Mouse (Mus musculus) embryonic facial prominence, embryonic 13.5 days (tissue): ENCODE measurements around the gene Tmem178b. TPM values are rescaled to one million over a fixed set of nuclear protein-coding genes. Genes with fewer than 3 reads are reported as not detected.

Source experiments
- ATAC-seq: fragments of 200-750 bp; cut with Nextera tagmentation; 2 replicates; pipeline ENCODE4 v1.8.0; 2017; ENCODE audit warnings: low read depth; ENCODE audit not compliant: insufficient number of reproducible peaks, insufficient read depth, low FRiP score, low TSS enrichment
- H3K27ac ChIP-seq: fragments of 300-500 bp; sonication (generic); 2 replicates; pipeline ENCODE4 v1.5.1; 2015; ENCODE audit warnings: moderate library complexity, mild to moderate bottlenecking, inconsistent platforms
- H3K27me3 ChIP-seq: fragments of 300-500 bp; sonication (generic); 2 replicates; pipeline ENCODE4 v1.6.1; 2015; ENCODE audit warnings: mild to moderate bottlenecking, inconsistent platforms
- H3K36me3 ChIP-seq: fragments of 300-500 bp; sonication (generic); 2 replicates; pipeline ENCODE4 v1.6.1; 2015; ENCODE audit warnings: mild to moderate bottlenecking, inconsistent platforms
- H3K4me1 ChIP-seq: fragments of 300-500 bp; sonication (generic); 2 replicates; pipeline ENCODE4 v1.6.1; 2015; ENCODE audit warnings: inconsistent platforms
- H3K4me2 ChIP-seq: fragments of 300-500 bp; sonication (generic); 2 replicates; pipeline ENCODE4 v1.6.1; 2015; ENCODE audit warnings: moderate library complexity, mild to moderate bottlenecking, inconsistent platforms
- H3K4me3 ChIP-seq: fragments of 300-500 bp; sonication (generic); 2 replicates; pipeline ENCODE4 v1.5.1; 2015; ENCODE audit warnings: mild to moderate bottlenecking, inconsistent platforms
- H3K9ac ChIP-seq: fragments of 300-500 bp; sonication (generic); 2 replicates; pipeline ENCODE4 v1.6.1; 2015; ENCODE audit warnings: mild to moderate bottlenecking, inconsistent platforms
- H3K9me3 ChIP-seq: fragments of 300-500 bp; sonication (generic); 2 replicates; pipeline ENCODE4 v1.6.1; 2016; ENCODE audit warnings: inconsistent platforms
- WGBS: fragments of 180-500 bp; shearing (Covaris S2); methylation state at CpG from one replicate; pipeline ENCODE4 v1.1.7; 2015; ENCODE audit warnings: mixed read lengths; 5-methylcytosine and 5-hydroxymethylcytosine counted together
- polyA plus RNA-seq: library from polyadenylated mRNA; unstranded; fragments of >200 nt; fragmentation: Nextera tagmentation; extraction: Ambion mirVana; gene quantifications from 2 replicates; pipeline ENCODE4 v1.2.1, GENCODE M21; 2015

The Tmem178b gene
- polyA plus RNA-seq, 1 experiment from 2014 or later: 0.91 TPM

- Histone ChIP-seq H3K36me3 (no peaks in the 10 kb centered on the region), H3K9me3 (no peaks in the 10 kb centered on the region), H3K27ac (no peak overlapping the region), H3K9ac (no peak overlapping the region), H3K4me3 (no peak overlapping the region), H3K4me1 (0 out of 2 replicates have a peak, but pooled peaks cover 5% of the 10 kb centered on the region), H3K4me2 (no peak overlapping the region), H3K27me3 (no peaks in the 10 kb centered on the region)
- no peak for ATAC-seq
- 77% methylated on average over 5 of the region's 5 CpGs for WGBS
These were observed 237.0 kb downstream of the Tmem178b start for GRCm38 (mm10) chr6:40110029-40110428.

GRCm38 (mm10) chr6:40110729-40111128, 237.7 kb downstream of the Tmem178b start:
- 0 out of 2 replicates have a peak, but pooled peaks cover 5% of the 10 kb centered on the region for H3K4me1 ChIP-seq
- no peaks in the 10 kb centered on the region for H3K9me3 ChIP-seq
- H3K27ac ChIP-seq: no peak overlapping the region
- ATAC-seq: no peak
- no peaks in the 10 kb centered on the region for H3K27me3 ChIP-seq
- no peak overlapping the region for H3K4me3 ChIP-seq
- no peak overlapping the region for H3K4me2 ChIP-seq
- H3K9ac ChIP-seq: no peak overlapping the region
- WGBS: 70% methylated on average over 2 of the region's 2 CpGs
- H3K36me3 ChIP-seq: no peaks in the 10 kb centered on the region

GRCm38 (mm10) chr6:40112488-40112887, 239.4 kb downstream of the Tmem178b start:
- Histone ChIP-seq H3K9me3 (no peaks in the 10 kb centered on the region), H3K4me3 (no peak overlapping the region), H3K9ac (no peak overlapping the region), H3K27ac (no peak overlapping the region), H3K27me3 (no peaks in the 10 kb centered on the region), H3K4me2 (no peak overlapping the region), H3K36me3 (no peaks in the 10 kb centered on the region), H3K4me1 (peaks cover 13% of the 10 kb centered on the region; the same call in 1 of the 2 replicates)
- ATAC-seq: no peak
- 86% methylated on average over 10 of the region's 10 CpGs for WGBS

GRCm38 (mm10) chr6:40116225-40116624, 243.2 kb downstream of the Tmem178b start:
- no peak overlapping the region; the same call in 1 of the 2 replicates for H3K27ac ChIP-seq
- H3K9me3 ChIP-seq: no peaks in the 10 kb centered on the region
- no peaks in the 10 kb centered on the region for H3K27me3 ChIP-seq
- 31% methylated on average over 3 of the region's 3 CpGs for WGBS
- H3K4me2 ChIP-seq: no peak overlapping the region
- H3K36me3 ChIP-seq: no peaks in the 10 kb centered on the region
- H3K4me1 ChIP-seq: peaks cover 13% of the 10 kb centered on the region; the same call in 1 of the 2 replicates
- ATAC-seq: no peak
- no peak overlapping the region for H3K9ac ChIP-seq
- no peak overlapping the region for H3K4me3 ChIP-seq

GRCm38 (mm10) chr6:40120176-40120575, 247.1 kb downstream of the Tmem178b start:
- Histone ChIP-seq H3K27me3 (no peaks in the 10 kb centered on the region), H3K4me2 (no peak overlapping the region), H3K9ac (no peak overlapping the region), H3K36me3 (no peaks in the 10 kb centered on the region), H3K9me3 (no peaks in the 10 kb centered on the region), H3K27ac (no peak overlapping the region), H3K4me1 (peaks cover 9% of the 10 kb centered on the region; the same call in 1 of the 2 replicates), H3K4me3 (no peak overlapping the region)
- no peak for ATAC-seq
- 78% methylated on average over 2 of the region's 2 CpGs for WGBS

- ATAC-seq: no peak
- WGBS: 44% methylated on average over 4 of the region's 4 CpGs
- H3K27me3 ChIP-seq: no peaks in the 10 kb centered on the region
These were observed 248.4 kb downstream of the Tmem178b start for GRCm38 (mm10) chr6:40121494-40121893.

GRCm38 (mm10) chr6:40123070-40123690, 250.1 kb downstream of the Tmem178b start:
- Histone ChIP-seq H3K27ac (no peak overlapping the region), H3K36me3 (no peaks in the 10 kb centered on the region), H3K9ac (no peak overlapping the region), H3K9me3 (no peaks in the 10 kb centered on the region), H3K4me3 (no peak overlapping the region), H3K27me3 (no peaks in the 10 kb centered on the region), H3K4me1 (0 out of 2 replicates have a peak, but pooled peaks cover 2% of the 10 kb centered on the region), H3K4me2 (no peak overlapping the region)
- no peak for ATAC-seq
- 73% methylated on average over 12 of the region's 12 CpGs for WGBS

More at GRCm38 (mm10) chr6:40121494-40121893, 248.4 kb downstream of the Tmem178b start:
- Histone ChIP-seq H3K9me3 (no peaks in the 10 kb centered on the region), H3K27ac (no peak overlapping the region), H3K9ac (no peak overlapping the region), H3K36me3 (no peaks in the 10 kb centered on the region), H3K4me2 (no peak overlapping the region), H3K4me3 (no peak overlapping the region), H3K4me1 (peaks cover 4% of the 10 kb centered on the region; the same call in 1 of the 2 replicates)

GRCm38 (mm10) chr6:40123960-40124359, 250.9 kb downstream of the Tmem178b start:
- Histone ChIP-seq H3K9ac (no peak overlapping the region), H3K4me2 (no peak overlapping the region), H3K4me3 (no peak overlapping the region), H3K36me3 (no peaks in the 10 kb centered on the region), H3K4me1 (0 out of 2 replicates have a peak, but pooled peaks cover 2% of the 10 kb centered on the region), H3K27ac (no peak overlapping the region), H3K9me3 (no peaks in the 10 kb centered on the region), H3K27me3 (no peaks in the 10 kb centered on the region)
- no peak for ATAC-seq

GRCm38 (mm10) chr6:40128716-40129115, 255.6 kb downstream of the Tmem178b start:
- no peaks in the 10 kb centered on the region for H3K36me3 ChIP-seq

GRCm38 (mm10) chr6:40131936-40132335, 258.9 kb downstream of the Tmem178b start:
- Histone ChIP-seq H3K36me3 (no peaks in the 10 kb centered on the region), H3K27me3 (no peaks in the 10 kb centered on the region), H3K27ac (no peak overlapping the region), H3K4me1 (no peaks in the 10 kb centered on the region), H3K9me3 (no peaks in the 10 kb centered on the region), H3K9ac (no peak overlapping the region), H3K4me2 (no peak overlapping the region), H3K4me3 (no peak overlapping the region)
- 89% methylated on average over 1 of the region's 1 CpGs for WGBS
- no peak for ATAC-seq

More at GRCm38 (mm10) chr6:40128716-40129115, 255.6 kb downstream of the Tmem178b start:
- Histone ChIP-seq H3K27ac (no peak overlapping the region), H3K9me3 (no peaks in the 10 kb centered on the region), H3K4me1 (0 out of 2 replicates have a peak, but pooled peaks cover 2% of the 10 kb centered on the region), H3K27me3 (no peaks in the 10 kb centered on the region), H3K4me3 (no peak overlapping the region), H3K4me2 (no peak overlapping the region), H3K9ac (no peak overlapping the region)
- WGBS: 83% methylated on average over 6 of the region's 6 CpGs
- ATAC-seq: no peak

- no peak overlapping the region for H3K4me3 ChIP-seq
- H3K4me2 ChIP-seq: no peak overlapping the region
- H3K27ac ChIP-seq: no peak overlapping the region
- no peaks in the 10 kb centered on the region for H3K36me3 ChIP-seq
- no peak overlapping the region for H3K9ac ChIP-seq
- H3K9me3 ChIP-seq: no peaks in the 10 kb centered on the region
- ATAC-seq: no peak
- H3K27me3 ChIP-seq: no peaks in the 10 kb centered on the region
- 82% methylated on average over 6 of the region's 6 CpGs for WGBS
- no peaks in the 10 kb centered on the region for H3K4me1 ChIP-seq
These were observed 260.4 kb downstream of the Tmem178b start for GRCm38 (mm10) chr6:40133436-40133835.

GRCm38 (mm10) chr6:40135716-40136115, 262.6 kb downstream of the Tmem178b start:
- Histone ChIP-seq H3K4me3 (no peak overlapping the region), H3K4me2 (no peak overlapping the region), H3K27me3 (no peaks in the 10 kb centered on the region), H3K9ac (no peak overlapping the region), H3K36me3 (no peaks in the 10 kb centered on the region), H3K4me1 (no peaks in the 10 kb centered on the region), H3K27ac (no peak overlapping the region), H3K9me3 (no peaks in the 10 kb centered on the region)
- ATAC-seq: no peak
- 62% methylated on average over 6 of the region's 6 CpGs for WGBS
